Mouse (Mus musculus): Measurements from ENCODE around the gene Hdac4. TPM values are rescaled to one million over a fixed set of nuclear protein-coding genes. Genes with fewer than 3 reads are reported as not detected.

Gene Hdac4
- polyA plus RNA-seq, 1 experiment from 2014 or later = 32.7 TPM

DNA sequence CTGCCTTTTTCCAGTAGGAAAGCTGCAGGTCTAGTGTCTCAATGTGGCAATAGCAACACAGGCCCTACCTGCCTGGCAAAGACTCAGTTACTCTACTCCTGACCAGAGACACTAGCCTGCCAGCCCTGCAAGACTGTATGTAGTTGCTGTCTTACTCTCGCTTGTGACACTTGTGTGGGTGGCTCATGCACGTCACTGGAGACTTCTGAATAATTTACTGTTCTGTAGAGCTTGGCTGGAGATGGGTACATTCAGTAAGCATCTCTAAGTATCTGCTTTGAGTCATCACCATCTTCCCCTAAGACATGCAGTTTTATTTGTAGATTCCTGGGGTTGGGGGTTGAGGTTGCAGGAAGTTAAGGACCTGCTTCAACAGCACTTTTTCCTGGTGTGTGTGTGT, 252.9 kb downstream of the Hdac4 start:
- no peak for ATAC-seq (ENCODE audit: insufficient read depth, low FRiP score, low TSS enrichment)
- no peak for DNase-seq (ENCODE audit: low spot score)
- H3K4me2 ChIP-seq (ENCODE audit: low read depth) = no peak overlapping the region
- H3K27ac ChIP-seq (ENCODE audit: low read depth, low read length) = no peak overlapping the region
- no peaks in the 10 kb centered on the region for H3K9me3 ChIP-seq (ENCODE audit: control insufficient read depth, low read length)
- no peak overlapping the region for H3K4me3 ChIP-seq (ENCODE audit: low read depth, low read length)
- peaks cover 7% of the 10 kb centered on the region; the same call in 1 of the 2 replicates for H3K36me3 ChIP-seq (ENCODE audit: control insufficient read depth, insufficient read depth, low read length)
- H3K9ac ChIP-seq (ENCODE audit: low read length) = no peak overlapping the region
- 86% methylated on average over 2 of the region's 2 CpGs for WGBS
- H3K27me3 ChIP-seq (ENCODE audit: control insufficient read depth, insufficient read depth, low read length) = no peaks in the 10 kb centered on the region
- H3K4me1 ChIP-seq (ENCODE audit: control insufficient read depth, insufficient read depth, low read length) = no peaks in the 10 kb centered on the region

DNA sequence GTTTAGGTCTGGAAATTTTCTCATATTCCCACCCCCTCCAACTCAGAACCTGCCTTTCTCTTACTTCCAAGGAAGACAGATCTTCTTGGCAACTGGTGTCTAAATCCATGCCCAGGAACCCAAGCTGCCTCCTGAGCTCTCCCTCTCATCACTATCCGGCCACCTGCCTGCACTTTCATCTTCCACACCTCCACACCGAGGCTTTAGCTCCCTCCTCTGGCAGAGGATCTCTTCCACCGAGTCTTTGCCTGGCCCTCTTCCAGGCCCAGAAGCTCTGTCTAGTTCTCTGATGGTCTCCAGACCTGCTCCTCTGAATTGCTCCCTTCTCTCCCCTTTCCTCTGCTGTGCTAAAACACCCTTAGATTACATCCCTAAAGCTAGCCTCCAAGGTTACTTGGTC, 253.5 kb downstream of the Hdac4 start:
- Histone ChIP-seq H3K4me1 (ENCODE audit: control insufficient read depth, insufficient read depth, low read length) (no peaks in the 10 kb centered on the region), H3K9me3 (ENCODE audit: control insufficient read depth, low read length) (no peaks in the 10 kb centered on the region), H3K27ac (ENCODE audit: low read depth, low read length) (no peak overlapping the region), H3K9ac (ENCODE audit: low read length) (no peak overlapping the region), H3K27me3 (ENCODE audit: control insufficient read depth, insufficient read depth, low read length) (no peaks in the 10 kb centered on the region), H3K4me2 (ENCODE audit: low read depth) (no peak overlapping the region), H3K36me3 (ENCODE audit: control insufficient read depth, insufficient read depth, low read length) (peaks cover 7% of the 10 kb centered on the region; the same call in 1 of the 2 replicates), H3K4me3 (ENCODE audit: low read depth, low read length) (no peak overlapping the region)
- DNase-seq (ENCODE audit: low spot score) = no peak
- no peak for ATAC-seq (ENCODE audit: insufficient read depth, low FRiP score, low TSS enrichment)
- whole genome bisulfite sequencing = 72% methylated on average over 3 of the region's 3 CpGs

- WGBS = 93% methylated on average over 1 of the region's 1 CpGs
- no peak overlapping the region for H3K27ac ChIP-seq (ENCODE audit: low read depth, low read length)
- H3K4me1 ChIP-seq (ENCODE audit: control insufficient read depth, insufficient read depth, low read length) = no peaks in the 10 kb centered on the region
- no peak for DNase-seq (ENCODE audit: low spot score)
- no peak for ATAC-seq (ENCODE audit: insufficient read depth, low FRiP score, low TSS enrichment)
- no peak overlapping the region for H3K9ac ChIP-seq (ENCODE audit: low read length)
- H3K36me3 ChIP-seq (ENCODE audit: control insufficient read depth, insufficient read depth, low read length) = peaks cover 7% of the 10 kb centered on the region; the same call in 1 of the 2 replicates
- no peak overlapping the region for H3K4me3 ChIP-seq (ENCODE audit: low read depth, low read length)
- H3K4me2 ChIP-seq (ENCODE audit: low read depth) = no peak overlapping the region
- H3K27me3 ChIP-seq (ENCODE audit: control insufficient read depth, insufficient read depth, low read length) = no peaks in the 10 kb centered on the region
- no peaks in the 10 kb centered on the region for H3K9me3 ChIP-seq (ENCODE audit: control insufficient read depth, low read length)
These were observed 254.4 kb downstream of the Hdac4 start for GRCm38 (mm10) chr1:91941094-91941493.

DNA sequence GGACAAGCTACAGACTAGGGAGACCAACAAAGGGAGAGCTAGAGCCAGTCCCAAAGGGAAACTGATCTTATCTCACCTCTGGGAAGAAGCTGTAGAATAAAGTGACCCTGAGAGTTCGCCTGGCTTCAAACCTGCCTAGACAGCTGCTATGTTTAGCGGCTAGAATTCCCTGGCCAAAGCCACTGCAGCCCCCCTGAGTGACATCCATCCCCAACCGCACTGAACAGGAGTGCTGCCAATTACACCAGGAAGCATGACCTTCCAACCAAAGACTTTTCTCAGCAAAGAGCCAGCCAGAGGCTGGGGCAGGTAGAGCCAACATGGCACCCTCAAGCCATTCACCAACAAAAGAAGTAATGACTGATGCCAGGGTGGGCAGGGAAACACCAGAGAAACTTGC, 260.3 kb downstream of the Hdac4 start:
- H3K4me2 ChIP-seq (ENCODE audit: low read depth) = no peak overlapping the region
- ATAC-seq (ENCODE audit: insufficient read depth, low FRiP score, low TSS enrichment) = no peak
- WGBS = 92% methylated on average over 3 of the region's 3 CpGs
- H3K36me3 ChIP-seq (ENCODE audit: control insufficient read depth, insufficient read depth, low read length) = peaks cover 4% of the 10 kb centered on the region; the same call in 1 of the 2 replicates
- H3K27me3 ChIP-seq (ENCODE audit: control insufficient read depth, insufficient read depth, low read length) = no peaks in the 10 kb centered on the region
- no peak for DNase-seq (ENCODE audit: low spot score)
- H3K4me1 ChIP-seq (ENCODE audit: control insufficient read depth, insufficient read depth, low read length) = no peaks in the 10 kb centered on the region
- no peak overlapping the region for H3K4me3 ChIP-seq (ENCODE audit: low read depth, low read length)
- H3K9ac ChIP-seq (ENCODE audit: low read length) = no peak overlapping the region
- no peak overlapping the region for H3K27ac ChIP-seq (ENCODE audit: low read depth, low read length)
- H3K9me3 ChIP-seq (ENCODE audit: control insufficient read depth, low read length) = no peaks in the 10 kb centered on the region

GRCm38 (mm10) chr1:91933681-91934080, 261.8 kb downstream of the Hdac4 start:
- no peaks in the 10 kb centered on the region for H3K27me3 ChIP-seq (ENCODE audit: control insufficient read depth, insufficient read depth, low read length)
- no peak for ATAC-seq (ENCODE audit: insufficient read depth, low FRiP score, low TSS enrichment)
- H3K9ac ChIP-seq (ENCODE audit: low read length) = no peak overlapping the region
- H3K4me3 ChIP-seq (ENCODE audit: low read depth, low read length) = no peak overlapping the region
- DNase-seq (ENCODE audit: low spot score) = no peak
- no peaks in the 10 kb centered on the region for H3K4me1 ChIP-seq (ENCODE audit: control insufficient read depth, insufficient read depth, low read length)
- H3K4me2 ChIP-seq (ENCODE audit: low read depth) = no peak overlapping the region
- H3K36me3 ChIP-seq (ENCODE audit: control insufficient read depth, insufficient read depth, low read length) = peaks cover 4% of the 10 kb centered on the region; the same call in 1 of the 2 replicates
- WGBS = 91% methylated on average over 8 of the region's 8 CpGs
- no peaks in the 10 kb centered on the region for H3K9me3 ChIP-seq (ENCODE audit: control insufficient read depth, low read length)
- H3K27ac ChIP-seq (ENCODE audit: low read depth, low read length) = no peak overlapping the region

DNA sequence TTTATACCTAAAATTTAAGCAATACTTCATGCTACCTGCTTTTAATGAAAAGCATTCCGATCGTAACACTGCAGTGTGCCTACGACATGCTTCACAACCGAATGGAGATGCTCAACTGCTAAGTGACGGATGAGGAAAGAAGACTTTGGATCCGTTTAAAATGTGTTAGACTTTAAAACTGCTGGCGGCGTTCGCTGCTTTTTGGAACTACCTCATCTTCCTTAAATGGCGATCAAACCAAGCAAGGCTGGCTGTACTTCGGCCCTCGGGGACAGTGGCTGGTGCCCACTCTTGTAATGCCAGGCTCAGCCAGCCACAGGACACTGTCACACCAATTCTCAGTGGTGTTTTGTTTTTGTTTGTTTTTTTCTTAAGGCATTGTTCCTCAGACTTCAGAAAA, 263.3 kb downstream of the Hdac4 start:
- H3K4me1 ChIP-seq (ENCODE audit: control insufficient read depth, insufficient read depth, low read length) = no peaks in the 10 kb centered on the region
- WGBS = 96% methylated on average over 12 of the region's 12 CpGs
- no peak overlapping the region for H3K4me2 ChIP-seq (ENCODE audit: low read depth)
- H3K4me3 ChIP-seq (ENCODE audit: low read depth, low read length) = no peak overlapping the region
- H3K9ac ChIP-seq (ENCODE audit: low read length) = no peak overlapping the region
- H3K9me3 ChIP-seq (ENCODE audit: control insufficient read depth, low read length) = no peaks in the 10 kb centered on the region
- no peak for ATAC-seq (ENCODE audit: insufficient read depth, low FRiP score, low TSS enrichment)
- no peak for DNase-seq (ENCODE audit: low spot score)
- no peak overlapping the region for H3K27ac ChIP-seq (ENCODE audit: low read depth, low read length)
- H3K36me3 ChIP-seq (ENCODE audit: control insufficient read depth, insufficient read depth, low read length) = peaks cover 4% of the 10 kb centered on the region; the same call in 1 of the 2 replicates
- no peaks in the 10 kb centered on the region for H3K27me3 ChIP-seq (ENCODE audit: control insufficient read depth, insufficient read depth, low read length)

- Histone ChIP-seq H3K4me3 (ENCODE audit: low read depth, low read length) (no peak overlapping the region), H3K36me3 (ENCODE audit: control insufficient read depth, insufficient read depth, low read length) (peaks cover 4% of the 10 kb centered on the region; the same call in 1 of the 2 replicates), H3K4me1 (ENCODE audit: control insufficient read depth, insufficient read depth, low read length) (no peaks in the 10 kb centered on the region), H3K4me2 (ENCODE audit: low read depth) (no peak overlapping the region), H3K27me3 (ENCODE audit: control insufficient read depth, insufficient read depth, low read length) (no peaks in the 10 kb centered on the region), H3K9ac (ENCODE audit: low read length) (no peak overlapping the region), H3K9me3 (ENCODE audit: control insufficient read depth, low read length) (no peaks in the 10 kb centered on the region), H3K27ac (ENCODE audit: low read depth, low read length) (no peak overlapping the region)
- 91% methylated on average over 3 of the region's 3 CpGs for WGBS
- DNase-seq (ENCODE audit: low spot score) = no peak
- ATAC-seq (ENCODE audit: insufficient read depth, low FRiP score, low TSS enrichment) = no peak
These were observed 263.7 kb downstream of the Hdac4 start for GRCm38 (mm10) chr1:91931786-91932185.

- Histone ChIP-seq H3K27ac (ENCODE audit: low read depth, low read length) (no peak overlapping the region), H3K4me3 (ENCODE audit: low read depth, low read length) (no peak overlapping the region), H3K4me1 (ENCODE audit: control insufficient read depth, insufficient read depth, low read length) (no peaks in the 10 kb centered on the region), H3K9me3 (ENCODE audit: control insufficient read depth, low read length) (no peaks in the 10 kb centered on the region), H3K4me2 (ENCODE audit: low read depth) (no peak overlapping the region), H3K27me3 (ENCODE audit: control insufficient read depth, insufficient read depth, low read length) (no peaks in the 10 kb centered on the region), H3K9ac (ENCODE audit: low read length) (no peak overlapping the region), H3K36me3 (ENCODE audit: control insufficient read depth, insufficient read depth, low read length) (peaks cover 4% of the 10 kb centered on the region; the same call in 1 of the 2 replicates)
- ATAC-seq (ENCODE audit: insufficient read depth, low FRiP score, low TSS enrichment) (no peak), DNase-seq (ENCODE audit: low spot score) (no peak)
- WGBS = 92% methylated on average over 10 of the region's 10 CpGs
These were observed 264.3 kb downstream of the Hdac4 start for GRCm38 (mm10) chr1:91931196-91931595.

DNA sequence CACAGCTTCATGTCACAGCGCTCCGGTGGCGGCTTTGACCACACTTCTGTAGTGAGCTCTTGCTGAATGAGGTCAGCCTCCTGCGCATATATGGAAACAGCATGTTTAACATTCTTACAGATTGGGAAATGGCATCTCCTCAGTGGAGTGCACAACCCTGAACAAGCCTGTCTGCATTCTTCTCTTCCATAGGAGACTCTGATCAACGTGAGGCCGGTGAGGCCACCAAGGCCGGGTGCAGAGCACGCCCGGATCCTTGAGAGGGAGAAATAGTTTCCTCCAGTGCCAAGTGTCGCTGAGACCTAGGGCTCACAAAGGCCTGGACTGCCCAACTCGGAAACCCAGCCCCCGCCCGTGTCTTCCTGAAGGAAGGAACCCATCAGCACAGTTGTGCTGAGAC, 266.4 kb downstream of the Hdac4 start:
- H3K36me3 ChIP-seq (ENCODE audit: control insufficient read depth, insufficient read depth, low read length) = peaks cover 4% of the 10 kb centered on the region; the same call in 1 of the 2 replicates
- H3K9me3 ChIP-seq (ENCODE audit: control insufficient read depth, low read length) = no peaks in the 10 kb centered on the region
- WGBS = 92% methylated on average over 13 of the region's 13 CpGs
- H3K4me3 ChIP-seq (ENCODE audit: low read depth, low read length) = no peak overlapping the region
- no peaks in the 10 kb centered on the region for H3K4me1 ChIP-seq (ENCODE audit: control insufficient read depth, insufficient read depth, low read length)
- no peak for DNase-seq (ENCODE audit: low spot score)
- no peak overlapping the region for H3K9ac ChIP-seq (ENCODE audit: low read length)
- no peaks in the 10 kb centered on the region for H3K27me3 ChIP-seq (ENCODE audit: control insufficient read depth, insufficient read depth, low read length)
- no peak overlapping the region for H3K4me2 ChIP-seq (ENCODE audit: low read depth)
- ATAC-seq (ENCODE audit: insufficient read depth, low FRiP score, low TSS enrichment) = no peak
- H3K27ac ChIP-seq (ENCODE audit: low read depth, low read length) = no peak overlapping the region

Measured in neural tube, embryonic 11.5 days (tissue).